Mouse (Mus musculus): ENCODE measurements around the gene Gm49721.
"Not testable (repeated sequence)": the region's sequence is repeated elsewhere in the genome, so short reads cannot be mapped to it uniquely, and the experiment has no call there.

Gene Gm49721

DNA sequence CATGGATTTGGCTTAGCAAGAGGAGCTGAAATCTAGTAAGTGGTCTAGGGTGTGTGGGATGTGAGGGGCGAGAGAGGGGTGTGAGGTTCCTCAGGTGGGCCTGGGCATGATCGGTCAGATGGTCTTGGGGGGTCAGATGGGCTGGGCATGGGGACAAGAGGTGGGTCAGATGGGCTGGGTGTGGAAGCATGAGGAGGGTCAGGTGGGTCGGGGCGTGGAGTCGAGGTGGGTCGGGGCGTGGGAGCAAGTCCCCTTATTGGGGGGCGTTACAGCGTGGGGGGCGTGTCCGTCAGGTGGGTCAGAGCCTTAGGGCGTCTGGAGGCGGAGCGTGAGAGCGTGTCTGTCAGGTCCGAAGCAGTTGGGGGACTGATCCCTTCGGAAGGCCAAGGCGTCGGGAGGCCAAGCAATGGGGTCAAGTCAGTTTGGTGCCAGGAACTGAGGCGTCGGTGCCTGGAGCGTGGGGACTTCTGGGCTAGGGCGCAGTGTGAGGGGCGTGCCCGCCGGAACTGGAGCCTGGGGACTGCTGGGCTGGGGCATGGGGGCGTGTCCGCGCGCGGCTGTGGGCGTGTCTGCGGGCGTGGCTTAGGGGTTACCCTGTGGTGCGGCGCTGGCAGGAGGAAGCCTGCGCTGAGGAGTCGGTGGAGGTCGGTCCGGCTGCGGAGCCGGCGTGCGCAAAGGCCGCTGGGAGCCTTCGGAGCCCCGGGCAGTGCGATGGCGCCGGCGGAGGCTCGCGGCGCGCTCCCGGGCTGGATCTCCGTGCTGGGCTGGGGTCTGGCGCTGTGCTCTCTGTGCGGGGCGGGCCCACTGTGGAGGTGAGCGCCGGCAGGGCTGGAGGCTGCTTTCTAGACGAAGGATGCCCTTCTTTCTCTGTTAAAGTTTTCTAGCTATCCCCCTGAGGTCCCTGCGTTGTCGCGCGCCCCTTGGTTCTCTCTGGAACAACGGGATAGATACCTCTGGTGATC is at the start of gene Gm49721:
TSS of gene Gm49721 (plus strand) at position 618 of the 962 bp plus-strand sequence.
- DNase-seq = peak; percentile 48

DNA sequence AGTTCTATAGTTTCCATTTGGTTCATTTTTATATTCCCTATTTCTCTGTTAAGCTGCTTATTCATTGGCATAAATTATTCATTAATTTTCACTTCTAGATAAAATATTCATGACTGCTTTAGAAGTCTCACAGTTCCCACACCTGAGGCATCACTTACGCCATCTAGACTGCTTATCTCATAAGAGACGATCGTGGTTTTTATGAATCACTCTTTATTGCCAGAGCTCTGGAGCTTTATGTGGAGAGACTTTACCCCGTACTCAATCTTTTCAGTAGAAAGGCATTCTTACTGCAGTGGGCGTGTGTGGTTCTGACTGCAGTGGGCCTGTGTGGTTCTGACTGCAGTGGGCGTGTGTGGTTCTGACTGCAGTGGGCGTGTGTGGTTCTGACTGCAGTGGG is 47.1 kb upstream of the Gm49721 start:
- DNase-seq = not testable (repeated sequence)

DNA sequence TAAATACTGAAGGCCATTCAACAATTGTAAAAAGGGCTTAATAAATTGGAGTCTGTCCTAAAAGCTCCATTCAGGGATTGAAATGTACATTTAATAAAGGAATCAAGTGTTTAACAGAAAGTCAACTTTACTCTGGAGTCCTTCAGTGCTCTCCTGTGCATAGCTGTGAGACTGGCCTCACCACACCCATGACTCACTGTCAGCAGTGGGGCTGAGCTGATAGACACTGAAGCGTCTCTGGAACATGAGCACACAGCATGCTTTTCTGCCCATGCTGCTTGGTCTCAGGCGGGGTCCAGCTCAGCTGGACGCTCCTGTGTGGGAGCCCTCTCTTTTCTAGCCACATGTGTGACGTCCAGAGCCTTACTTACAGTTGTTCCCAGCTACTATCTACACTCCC is 36.1 kb upstream of the Gm49721 start:
- not testable (repeated sequence) for DNase-seq

DNA sequence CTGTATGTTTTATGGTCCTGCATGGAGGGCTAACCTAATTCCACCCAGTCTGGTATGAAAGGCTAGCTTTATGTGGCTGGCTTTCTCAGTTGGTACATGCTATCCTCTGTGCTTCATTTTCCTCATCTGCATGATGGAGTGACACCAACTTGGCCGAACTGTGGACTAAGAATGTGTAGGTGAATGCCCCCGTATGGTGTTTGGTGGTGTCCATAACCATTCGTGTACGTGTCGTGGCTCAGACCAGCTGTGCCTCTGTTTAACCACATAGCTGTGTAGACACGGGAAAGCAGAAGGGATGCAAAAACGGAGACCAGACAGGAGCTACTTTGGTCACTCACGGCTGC is 31.1 kb upstream of the Gm49721 start:
- not testable (repeated sequence) for DNase-seq

DNA sequence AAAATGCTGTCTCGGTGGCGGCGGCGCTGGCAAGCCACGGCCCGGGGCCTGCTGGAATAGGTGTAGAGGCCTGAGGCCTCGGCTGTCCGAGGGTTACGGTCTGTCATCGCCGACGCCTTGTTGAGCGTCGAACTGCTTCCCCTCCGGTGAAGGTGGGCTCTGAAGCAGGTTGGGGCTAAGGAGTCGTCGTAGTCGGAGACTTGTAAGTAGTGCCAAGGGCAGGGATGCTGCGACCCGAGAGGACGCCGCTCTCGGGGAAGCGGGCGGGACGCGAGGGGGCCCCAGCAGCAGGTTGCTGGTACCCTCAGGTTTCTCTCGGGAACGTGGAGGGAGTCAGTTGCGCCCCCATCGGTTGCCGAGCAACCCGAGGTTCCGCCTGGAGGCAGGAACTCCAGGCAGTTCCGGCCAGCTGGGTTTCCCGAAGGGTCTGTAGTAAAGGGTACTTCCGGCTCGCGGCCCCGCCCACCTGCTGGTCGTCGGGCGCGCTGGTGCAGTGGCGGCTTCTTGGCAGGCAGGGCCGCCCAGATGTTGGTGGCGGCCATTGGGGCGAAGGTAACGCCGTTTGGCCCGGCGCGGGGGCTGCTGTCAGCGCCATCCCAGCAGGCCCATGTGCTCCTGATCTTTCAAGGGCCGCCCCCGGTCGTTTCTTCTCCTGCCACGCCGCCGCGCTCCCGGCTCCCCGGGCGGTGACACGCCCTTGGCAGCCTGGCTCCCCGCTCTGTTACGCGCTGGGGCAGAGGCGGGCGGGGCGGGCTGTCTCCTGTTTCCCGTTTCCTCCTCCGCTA is 30.5 kb upstream of the Gm49721 start, which contains the start of gene Rsph3b:
TSS of gene Rsph3b (minus strand) at position 699 of the 785 bp plus-strand sequence.
- DNase-seq = peak; percentile 78

DNA sequence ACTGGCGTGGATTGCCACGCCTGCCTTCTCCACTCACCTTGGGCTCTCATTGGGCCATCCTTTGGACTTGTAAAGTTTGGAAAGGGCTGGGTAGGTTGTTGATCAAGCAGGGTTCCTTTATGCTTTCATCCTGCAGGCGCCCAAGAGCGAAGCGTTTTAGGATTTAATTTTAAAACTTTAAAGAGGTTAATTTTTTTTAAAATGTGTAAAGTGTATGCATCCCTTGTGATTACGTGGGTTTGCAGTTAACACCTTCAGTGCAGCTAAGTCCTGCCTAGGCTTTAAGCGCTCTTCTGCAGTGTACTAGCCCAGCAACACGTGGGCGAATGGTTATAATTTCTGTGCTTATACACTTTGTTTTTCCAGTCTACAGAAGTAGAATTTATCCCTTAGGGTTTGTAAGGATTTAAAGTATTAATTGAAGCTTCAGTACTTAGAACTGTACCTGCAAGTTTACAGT is 29.9 kb upstream of the Gm49721 start:
- DNase-seq = not testable (repeated sequence)

DNA sequence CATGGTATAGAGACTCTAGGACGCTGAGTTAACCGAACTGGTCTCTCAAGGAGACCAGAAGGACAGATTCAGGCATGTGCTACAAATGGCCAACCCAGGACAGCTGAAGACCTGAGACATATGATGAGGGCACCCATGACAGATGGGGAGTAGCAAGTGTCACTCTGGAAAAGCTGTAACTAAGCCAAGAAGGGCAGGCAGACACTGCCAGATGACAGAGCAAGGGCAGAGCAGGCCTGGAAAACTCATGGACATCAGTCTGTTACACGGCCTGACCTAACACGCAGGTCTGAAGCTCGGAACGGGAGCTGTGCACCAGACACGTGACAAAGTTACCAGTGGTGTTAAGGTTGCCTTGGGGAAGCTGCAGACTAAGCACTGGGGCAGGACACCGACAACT is 19.8 kb upstream of the Gm49721 start:
- DNase-seq = not testable (repeated sequence)

DNA sequence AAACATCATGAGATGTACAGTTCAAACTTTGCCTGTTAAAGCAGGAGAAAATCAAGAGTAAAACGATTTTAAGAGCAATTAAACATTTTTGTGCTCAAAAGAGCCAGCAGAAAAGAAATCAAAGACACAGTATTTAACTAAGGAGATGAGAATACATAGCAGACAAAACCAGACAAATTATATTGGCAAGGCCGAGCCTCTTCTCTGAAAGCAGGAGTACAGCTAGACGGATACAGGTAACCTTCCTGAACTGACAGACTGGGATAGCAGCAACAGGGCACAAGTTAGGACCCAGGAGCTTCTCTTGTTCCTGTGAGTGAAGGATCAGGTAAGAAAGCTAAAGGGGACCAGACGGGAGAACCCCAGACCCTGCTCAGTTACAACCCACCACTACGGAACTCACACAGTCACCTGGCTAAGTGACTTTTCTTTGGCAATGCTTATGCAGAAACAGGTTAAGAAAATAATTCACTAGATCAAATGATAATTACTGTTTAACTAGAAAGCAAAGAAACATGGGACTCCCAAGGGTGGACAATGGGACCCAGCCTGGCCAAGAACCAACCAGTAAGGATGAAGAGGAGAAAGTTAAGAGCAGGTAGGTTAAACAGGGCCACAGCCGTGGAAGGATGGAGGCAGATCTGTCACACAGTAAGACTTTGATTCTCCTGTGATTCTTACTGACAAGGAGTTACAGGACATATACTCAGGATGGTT is 19.0 kb upstream of the Gm49721 start:
- DNase-seq = not testable (repeated sequence)

DNA sequence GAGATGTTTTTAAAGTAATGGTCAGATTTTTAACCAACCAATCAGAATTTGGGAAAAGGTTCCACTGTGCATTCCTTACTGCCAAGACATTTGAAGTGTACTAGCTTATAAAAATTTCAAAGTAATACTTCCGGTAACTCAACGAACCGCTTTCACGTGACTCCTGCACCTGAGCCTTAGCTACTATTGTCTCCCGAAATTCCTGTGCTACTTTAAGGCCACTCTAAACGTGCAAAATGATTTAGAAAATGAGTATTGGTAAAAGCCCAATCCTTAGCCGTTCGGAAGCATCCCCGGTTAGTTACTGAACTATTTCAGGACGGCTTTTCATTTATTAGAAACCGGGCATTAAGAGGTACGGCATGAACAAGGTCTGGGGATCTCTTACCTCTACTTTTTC is 18.4 kb upstream of the Gm49721 start:
- DNase-seq = not testable (repeated sequence)

DNA sequence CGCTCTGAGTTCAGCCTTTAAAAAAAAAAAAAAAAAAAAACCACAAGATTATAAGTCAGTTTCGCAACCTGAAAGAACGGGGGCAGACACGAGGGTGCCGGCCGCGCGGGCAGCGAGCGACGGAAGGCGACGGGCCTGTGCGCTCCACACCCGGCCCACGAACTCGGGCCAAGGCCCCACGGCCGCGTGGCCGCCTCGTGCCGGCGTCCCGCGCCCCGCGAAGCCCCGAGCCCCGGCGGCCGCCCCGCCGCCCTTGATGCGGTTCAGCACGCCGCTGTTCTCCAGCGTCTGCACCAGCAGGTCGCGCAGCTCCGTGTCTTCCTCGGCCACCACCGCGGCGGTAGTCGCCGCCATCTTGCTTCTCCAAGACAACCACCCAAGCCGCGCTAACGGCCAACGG is 17.9 kb upstream of the Gm49721 start, which contains the start of gene Tagap1:
TSS of gene Tagap1 (minus strand) at position 381 of the 400 bp plus-strand sequence.
- DNase-seq = not testable (repeated sequence)

DNA sequence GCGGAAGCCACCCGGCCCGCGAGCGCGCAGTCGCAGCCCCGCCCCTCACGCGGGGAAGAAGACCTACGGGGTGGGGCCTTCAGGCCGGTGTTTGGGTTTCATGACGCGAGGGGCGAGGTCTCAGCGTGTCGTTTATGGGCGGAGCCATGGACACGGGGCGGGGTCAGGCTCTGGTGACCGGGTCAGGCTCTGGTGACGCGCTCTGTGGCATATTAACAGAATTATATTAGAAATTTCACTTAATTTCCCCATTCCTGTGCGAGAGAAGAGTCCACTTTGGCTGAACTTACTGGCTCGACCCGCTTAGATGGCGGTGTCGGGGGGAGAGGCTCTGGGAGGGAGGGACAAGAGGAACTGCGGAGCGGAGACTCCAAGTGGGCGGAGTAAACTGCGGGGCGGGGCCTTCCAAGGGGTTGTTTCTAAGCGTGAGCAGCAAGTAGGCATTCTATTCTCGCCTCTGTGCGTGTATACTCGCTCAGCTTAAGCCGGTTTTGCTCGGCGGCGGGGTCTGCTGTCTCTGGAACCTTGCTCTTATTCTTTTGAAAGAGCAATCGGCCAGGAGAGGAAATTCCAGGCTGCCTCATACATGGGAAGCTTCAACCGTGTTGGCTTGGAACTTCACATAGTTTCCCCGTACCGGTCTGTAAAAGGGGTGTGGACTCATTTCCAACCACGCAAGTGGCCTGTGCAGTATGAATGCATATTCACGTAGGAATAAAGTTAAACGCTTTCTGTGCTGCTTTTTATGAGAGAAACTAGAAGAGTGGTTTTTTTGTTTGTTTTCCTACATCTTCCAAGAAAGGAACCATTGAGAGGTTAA is 17.3 kb upstream of the Gm49721 start:
- DNase-seq = not testable (repeated sequence)

DNA sequence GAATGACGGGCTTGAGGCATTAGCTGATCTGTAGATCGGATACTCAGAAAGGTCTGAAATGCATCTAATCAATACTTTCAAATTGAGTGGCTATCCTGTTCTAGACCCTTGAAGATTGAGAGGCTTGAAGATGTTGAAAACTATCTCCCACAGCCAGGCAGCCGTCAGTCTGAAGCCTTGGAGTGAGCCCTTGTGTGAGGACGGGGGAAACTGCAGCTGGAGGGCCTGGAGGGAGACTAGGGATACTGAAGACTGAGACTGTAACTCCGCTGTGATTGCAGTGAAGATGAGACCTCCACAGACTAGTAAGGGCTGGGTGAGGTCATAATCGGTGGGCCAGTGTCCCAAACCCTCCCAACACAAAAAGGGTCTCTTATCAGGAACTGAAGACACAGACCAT is 16.4 kb upstream of the Gm49721 start:
- DNase-seq = not testable (repeated sequence)

DNA sequence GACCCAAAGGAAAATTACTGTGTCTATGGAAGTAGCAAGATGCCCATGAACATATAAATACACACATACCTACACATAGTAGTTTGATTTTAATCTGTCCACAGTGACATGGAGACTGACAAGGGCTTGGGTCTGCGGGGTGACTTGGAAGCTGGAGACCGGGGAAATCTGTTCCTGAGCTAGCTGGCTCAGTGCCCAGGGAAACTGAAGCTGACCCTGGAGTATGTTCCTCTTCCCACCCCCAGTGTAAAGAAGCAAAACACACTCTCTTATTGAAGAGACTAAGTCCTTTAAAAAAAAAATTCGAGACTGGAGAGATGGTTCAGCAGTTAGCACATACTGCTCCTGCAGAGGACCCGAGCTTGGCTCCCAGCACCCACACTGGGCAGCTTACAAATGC is 15.8 kb upstream of the Gm49721 start:
- not testable (repeated sequence) for DNase-seq

DNA sequence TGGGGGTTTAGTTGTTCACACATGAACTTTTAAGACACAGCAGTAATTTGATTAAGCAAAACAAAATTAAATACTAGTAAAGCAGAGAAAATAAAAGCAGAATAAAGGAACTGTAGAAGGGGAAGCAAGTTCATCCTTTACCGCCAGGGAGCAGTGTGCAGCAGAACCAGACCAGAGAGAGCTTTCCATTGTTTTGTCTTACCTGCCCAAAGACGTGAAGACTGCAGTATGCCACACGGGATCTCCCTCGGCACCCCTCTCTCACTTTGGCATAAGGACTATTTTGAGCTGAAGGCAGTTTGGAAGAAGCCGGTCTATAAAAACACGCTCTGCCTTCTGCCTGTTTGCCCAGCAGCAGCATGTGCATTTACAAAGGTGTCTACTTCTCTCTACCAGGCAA is 13.3 kb upstream of the Gm49721 start:
- not testable (repeated sequence) for DNase-seq

DNA sequence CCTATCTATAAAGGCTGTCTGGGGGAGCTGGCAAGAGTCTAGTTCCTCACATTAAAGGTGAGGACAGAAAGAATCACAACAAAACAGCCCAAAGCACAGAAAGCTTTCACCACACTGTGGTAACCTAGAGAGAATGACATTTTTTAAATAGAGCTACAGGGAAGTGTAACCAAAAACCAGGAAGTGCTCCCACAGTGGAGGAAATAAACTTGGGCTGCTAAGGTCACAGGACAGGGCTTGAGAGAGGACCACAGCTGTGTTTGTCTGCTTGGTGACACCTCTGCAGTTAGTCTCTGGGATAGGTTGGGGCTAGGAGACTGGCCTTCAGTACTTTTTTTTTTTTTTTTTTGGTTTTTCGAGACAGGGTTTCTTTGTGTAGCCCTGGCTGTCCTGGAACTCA is 11.0 kb upstream of the Gm49721 start:
- DNase-seq = not testable (repeated sequence)

DNA sequence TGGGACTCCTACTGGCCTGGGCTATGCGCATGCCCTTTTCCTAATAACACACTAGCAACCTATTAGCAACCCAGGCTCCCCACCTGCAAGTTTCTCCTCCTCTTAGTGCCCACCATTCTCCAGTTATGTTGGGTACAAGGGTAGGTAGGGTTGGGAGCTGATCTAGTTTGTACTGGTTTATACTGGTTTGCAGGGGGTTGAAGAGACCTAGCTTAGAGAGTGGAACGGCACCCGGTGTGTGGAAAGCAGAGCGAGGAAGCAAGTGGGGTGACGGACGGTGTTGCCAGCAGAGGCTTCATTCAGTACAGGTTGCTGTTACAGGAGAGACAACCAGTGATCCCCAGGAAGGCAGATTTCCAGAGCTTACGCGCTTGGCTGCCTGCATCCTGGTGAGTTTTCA is 8.4 kb upstream of the Gm49721 start, which contains the start of gene Rnaset2b:
TSS of gene Rnaset2b (plus strand) at position 301 of the 400 bp plus-strand sequence.
- not testable (repeated sequence) for DNase-seq

DNA sequence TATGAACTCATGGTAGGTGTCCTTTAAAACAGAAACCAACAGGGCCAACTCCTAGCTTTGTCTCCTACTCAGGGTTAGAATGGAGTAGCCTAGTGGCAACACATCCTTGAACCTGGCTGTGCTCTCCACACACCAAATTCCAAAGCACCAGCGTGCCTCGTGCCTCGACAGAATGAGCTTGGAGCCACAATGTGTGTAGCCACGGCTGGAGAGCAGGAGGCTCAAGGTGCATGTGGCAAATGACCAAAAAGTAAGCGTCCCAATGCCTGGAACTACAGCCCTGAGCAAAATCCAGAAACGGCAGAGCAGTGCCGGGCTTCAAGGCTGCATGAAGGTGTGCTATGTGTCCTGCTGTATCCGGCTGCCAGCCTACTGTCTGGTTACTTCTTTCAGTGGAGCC is 7.5 kb upstream of the Gm49721 start:
- not testable (repeated sequence) for DNase-seq

DNA sequence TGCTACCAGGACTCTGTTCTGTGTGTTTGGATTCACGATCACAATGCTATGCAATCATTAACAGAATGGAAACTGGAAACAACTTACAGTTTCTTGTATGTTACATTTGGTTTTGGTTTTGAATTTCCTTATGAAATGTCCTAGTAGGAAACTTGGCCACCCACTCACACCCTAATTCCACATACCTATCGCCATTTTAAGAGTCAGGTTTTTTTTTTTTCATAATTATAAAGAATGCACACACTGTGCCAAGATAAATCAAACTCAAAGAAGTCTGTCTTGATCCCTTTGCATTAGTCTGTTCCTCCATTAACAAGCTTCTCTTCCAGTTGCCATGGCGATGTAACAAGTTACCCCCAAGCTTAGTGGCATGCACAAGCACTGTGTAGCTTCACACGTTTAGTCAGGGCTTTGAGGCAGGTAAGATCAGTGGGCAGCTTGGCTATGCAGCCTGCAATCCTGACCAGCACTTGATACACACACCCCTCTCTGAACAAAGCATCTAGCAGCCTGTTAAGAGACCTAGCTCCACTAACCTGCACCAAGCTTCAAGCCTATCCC is 5.8 kb upstream of the Gm49721 start:
- not testable (repeated sequence) for DNase-seq

DNA sequence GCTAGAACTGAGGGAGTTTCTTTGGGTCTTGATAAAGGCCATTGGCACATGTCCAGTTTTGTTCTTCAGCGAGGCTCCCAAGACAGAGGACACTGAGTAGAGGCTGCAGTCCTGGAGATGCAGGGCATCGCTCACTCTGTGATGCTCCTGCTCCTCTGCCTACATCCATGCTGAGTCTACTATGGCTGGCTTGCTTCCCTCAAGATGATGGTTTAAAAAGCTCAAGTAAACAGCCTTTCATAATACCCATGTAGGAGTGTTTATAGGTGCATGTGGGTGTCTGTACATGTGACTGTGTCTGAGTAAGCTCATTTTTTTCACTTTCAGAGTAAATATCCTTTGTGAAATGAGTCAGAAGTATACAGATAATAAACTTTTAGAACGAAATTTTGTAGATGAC is 3.7 kb upstream of the Gm49721 start:
- DNase-seq = not testable (repeated sequence)

DNA sequence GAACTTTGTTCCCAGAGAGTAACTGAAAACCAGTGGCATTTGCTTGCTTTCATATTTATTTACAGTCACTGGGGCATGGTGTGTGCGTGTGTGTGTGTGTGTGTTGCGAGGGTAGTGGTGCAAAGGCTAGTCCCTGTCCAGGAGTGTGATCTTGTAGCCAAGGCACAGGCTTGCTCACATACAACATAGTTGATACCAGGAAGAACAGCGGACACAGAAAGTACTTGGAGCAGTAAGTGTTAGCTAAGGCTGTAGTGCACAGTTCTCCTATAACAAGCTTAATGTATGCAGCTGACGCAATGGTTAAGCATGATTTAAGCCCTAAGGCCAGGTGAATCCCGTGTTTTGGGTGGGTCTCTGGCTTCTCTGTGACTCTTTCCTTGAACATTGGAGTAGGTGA is 676 bp downstream of the Gm49721 start:
- not testable (repeated sequence) for DNase-seq

DNA sequence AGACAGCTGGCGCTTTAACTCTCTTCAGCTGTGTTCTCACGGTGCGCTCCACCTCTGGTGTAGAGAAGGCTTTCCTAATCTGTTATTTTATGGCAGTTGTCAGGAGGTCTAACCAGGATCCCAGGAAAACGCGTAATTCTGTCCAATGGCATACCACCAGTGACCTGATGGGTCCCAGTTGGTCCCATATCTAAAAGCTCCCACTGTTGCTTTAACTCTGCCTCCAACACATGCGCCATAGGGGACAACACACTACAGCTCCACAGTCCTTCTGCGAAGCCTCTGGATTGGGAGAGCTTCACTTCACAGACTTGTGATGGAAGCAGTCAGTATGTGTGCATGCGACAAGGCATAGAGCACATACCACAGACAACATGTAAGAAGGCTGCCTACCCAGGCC is 1.4 kb downstream of the Gm49721 start:
- DNase-seq = not testable (repeated sequence)
